Mouse (Mus musculus): ENCODE results near the gene Rabac1.

Gene Rabac1

DNA sequence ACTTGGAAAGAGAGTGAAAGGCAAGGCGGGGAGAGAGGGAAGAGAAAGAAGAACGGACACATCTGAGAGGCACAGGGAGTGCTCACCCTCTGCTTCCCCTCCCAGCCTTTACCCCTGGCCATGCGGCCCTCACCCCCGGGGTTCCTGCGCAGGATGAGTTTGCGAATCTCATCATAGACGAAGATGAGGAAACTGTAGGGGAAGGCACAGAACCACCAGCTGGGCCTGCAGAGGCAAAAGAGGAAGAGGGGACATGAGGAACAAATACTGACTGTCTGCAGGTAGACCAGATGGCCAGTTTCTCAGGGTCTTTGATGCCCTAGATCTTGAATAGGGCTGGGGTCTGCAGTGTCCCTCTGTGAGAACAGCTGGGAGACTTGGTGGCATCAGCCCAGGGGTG, 6.2 kb upstream of the Rabac1 start:
- DNase-seq = no peak

DNA sequence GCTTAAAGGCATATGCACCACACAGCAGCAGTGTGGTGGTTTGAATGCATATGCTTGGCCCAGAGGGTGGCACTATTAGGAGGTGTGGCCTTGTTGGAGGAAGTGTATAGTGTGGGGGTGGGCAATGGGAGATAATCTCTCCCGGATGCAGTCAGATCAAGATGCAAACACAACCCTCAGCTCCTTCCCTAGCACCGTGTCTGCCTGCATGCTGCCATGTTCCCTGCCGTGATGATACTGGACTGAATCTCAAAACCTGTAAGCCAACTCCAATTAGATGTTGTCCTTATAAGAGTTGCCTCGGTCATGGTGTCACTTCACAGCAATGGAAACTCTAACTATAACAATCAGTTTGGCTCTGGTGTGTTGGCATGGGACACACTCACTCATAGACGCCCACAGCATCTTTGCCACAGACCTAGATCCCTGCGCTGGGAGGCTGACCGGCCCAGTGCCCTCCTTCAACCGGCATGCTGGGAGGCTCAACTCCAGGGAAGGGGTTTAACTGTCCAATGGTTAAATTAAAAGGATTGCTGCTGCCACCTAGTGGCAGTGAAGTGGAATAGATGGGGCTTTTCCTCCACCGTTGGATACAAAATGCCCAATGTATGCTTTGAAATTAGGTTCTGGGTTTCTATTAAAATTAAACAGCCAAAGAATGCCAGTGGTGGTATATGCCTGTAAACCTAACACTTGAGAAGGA, 2.5 kb upstream of the Rabac1 start:
- DNase-seq = peak; percentile 36

DNA sequence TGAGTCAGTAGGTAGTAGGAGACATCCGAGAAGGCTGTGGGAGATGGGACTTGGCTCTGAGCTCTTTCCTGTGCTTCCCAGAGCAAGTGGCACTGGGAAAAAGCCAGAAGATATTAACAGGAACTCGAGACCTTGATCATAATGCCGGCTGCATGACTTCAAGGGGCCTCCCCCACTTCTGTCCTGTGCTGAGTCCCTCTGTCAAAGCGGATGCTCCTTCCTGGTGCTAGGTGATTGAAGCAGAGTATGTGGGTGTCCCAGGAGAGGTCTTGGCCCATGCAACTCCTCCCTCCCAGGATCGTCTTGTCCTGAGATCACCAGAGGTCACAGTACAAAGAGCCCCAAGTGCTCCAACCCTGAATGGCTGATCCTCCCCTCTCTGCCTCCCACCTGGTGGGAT, 1.3 kb upstream of the Rabac1 start:
- DNase-seq = no peak

DNA sequence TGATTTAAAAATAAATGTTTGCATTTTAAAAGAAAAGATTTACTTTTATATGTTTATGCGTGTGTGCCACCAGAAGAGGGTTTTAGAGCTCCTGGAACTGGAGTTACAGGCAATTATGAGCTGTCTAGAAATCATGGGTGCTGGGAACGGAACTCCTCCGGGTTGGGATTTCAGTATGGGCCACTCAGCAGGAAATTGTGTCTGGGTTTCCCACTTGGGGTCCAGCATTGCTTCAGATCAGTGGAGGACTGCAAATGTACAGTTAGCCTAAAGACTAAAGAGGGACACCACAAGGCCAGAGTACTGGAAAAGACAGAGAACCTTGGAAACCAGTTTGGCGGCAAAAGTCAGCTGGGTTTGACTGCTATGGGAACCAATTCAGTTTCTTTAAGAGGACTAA, 654 bp upstream of the Rabac1 start:
- DNase-seq = no peak

DNA sequence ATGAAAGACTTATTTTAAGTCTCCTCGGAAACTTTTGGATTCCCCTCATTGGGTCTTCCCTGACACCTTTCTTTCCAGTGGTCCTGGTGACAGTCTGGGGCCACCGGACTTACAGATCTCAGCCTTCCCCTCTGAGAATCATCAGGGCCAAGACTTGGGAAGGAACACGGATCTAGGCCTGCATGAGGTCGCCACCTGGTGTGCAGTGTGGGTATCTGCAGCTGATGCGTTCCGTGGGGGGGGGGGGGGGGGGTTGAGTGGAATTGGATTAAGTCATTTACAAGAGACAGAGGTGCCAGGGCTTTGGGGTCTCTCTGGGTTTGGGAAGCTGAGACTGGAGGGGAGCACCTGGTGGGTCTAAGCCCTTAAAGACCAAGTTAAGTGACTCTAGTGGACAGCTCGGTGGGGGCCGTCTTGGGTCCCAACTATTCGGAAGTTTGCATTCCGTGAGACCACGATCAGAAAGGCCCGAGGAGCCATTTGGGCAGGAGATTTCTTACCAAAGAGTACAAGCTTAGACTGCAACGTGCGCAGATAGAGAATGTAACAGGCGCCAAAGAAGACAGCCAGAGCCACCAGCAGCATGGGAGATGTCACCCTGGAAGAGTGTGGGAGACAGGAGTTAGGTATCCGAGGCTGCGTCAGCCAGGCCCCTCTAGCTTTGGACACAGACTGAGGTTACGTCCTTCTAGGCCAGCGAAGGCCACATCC, 1.1 kb downstream of the Rabac1 start:
- peak; percentile 48 for DNase-seq

DNA sequence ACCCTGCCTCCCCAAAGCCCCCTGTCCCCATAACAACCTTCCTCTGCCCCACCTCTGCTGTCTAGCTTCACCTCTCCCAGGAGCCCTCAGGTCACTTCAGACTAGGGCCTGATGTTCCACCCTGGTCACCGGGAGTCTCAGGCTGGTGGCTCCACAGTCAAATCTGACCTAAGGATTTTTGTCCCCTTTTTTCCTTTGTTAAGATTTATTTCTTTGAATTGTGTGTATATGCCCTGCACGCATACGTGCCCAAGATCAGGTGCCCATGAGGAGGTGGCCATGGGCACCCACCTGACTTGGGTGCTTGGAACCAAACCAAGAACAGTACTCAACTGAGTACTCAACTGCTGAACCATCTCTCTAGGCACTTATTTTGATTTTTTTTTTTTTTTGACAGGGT, 2.2 kb downstream of the Rabac1 start:
- no peak for DNase-seq

DNA sequence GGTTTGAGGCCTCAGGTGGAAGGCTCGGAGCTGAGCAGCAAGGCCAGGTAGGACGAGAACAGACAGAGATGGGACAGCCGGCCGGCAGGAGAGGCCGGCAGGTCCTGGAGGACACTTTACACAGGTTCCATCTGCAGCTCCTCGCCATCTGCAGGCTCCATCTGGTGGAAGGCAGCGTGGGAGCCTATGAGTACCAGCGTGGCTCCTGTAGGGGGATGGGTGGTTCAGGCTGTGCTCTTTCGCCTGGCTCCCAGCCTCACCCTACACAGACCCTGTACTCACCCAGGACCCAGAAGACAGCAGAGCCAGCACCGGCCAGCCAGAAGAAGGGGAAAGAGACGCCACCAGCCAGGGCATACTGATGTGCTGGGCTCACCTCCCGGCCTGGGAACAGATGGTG, 2.7 kb downstream of the Rabac1 start:
- no peak for DNase-seq

DNA sequence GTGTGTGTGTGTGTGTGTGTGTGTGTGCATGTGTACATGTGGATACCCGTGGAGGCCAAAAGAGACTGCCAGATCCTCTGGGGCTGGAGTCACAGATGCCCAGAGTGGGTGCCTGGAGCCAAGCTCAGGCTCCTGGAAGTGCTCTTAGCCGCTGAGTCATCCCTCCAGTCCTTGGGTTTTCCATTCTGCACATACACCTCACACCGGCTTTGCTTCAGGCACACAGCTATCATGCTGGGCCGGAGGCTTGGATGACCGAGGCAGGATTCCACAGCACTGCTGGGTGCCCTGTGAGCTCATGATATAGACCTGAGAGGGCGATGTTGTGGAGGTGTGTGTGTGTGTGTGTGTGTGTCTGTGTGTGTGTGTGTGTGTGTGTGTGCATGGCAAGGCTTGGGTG, 4.1 kb downstream of the Rabac1 start:
- no peak for DNase-seq

DNA sequence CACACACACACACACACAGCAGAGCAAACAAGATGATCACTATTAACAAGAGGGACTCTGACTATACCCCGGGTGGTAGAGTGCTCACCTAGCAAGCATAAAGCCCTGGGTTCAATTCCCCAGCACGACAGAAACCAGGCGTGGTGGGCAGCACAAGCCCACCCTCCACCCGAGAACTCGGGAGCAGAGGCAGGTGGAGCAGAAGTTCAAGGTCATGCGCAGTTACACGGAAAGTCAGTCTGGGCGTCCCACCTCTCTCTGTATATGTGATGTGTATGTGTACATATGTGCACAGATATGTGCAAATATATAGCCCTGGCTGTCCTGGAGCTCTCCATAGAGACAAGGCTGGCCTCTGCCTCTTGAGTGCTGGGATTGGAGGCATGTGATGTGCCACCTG, 4.6 kb downstream of the Rabac1 start:
- DNase-seq = no peak

DNA sequence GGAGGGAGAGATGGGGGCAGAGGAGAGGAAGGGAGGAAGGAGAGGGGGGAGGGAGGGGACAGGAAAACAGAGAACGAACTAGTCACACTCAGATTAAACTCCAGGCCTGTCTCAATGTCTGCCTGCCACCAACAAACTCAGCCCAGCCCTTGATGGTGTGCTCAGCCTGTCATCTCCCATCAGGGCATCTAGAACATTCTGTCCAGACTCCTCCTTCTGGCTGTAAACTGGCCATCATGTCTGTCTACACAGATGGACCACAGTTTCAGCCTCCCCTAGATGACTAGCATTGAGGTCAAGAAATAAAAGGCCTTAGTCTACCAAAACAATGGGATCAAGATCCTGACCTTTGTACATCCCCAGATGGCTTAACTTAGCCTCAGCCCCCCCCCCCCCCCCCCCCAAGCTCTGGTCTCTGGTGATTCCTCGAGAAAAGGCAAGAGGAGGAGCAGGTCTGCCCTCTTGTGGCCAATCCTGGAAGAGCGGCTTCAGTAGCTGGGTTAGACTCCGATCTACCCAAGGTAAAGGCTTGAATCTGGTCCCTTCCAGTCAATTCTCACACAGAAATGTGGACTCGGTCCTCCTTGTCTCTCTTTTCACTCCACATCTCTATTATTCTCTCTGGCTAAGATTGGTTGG, 7.5 kb downstream of the Rabac1 start:
- DNase-seq = peak; percentile 87

DNA sequence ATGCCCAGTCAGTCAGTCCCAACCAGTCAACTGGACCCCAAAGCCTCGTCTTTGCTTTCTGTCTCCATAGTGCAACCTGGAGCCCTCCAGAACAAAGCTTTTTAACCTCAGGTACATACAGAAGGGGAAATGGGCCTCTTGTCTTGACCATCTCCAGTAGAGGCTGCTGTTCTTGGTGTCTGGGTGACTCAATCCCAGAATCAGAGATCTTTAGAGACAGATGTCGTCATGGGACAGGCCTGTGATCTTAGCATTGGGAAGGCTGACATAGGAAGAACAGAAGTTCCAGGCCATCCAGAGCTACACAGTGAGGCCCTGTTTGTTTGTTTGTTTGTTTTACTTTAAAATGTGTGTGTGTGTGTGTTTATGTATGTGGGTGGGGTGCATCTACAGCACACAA, 8.3 kb downstream of the Rabac1 start:
- DNase-seq = no peak

DNA sequence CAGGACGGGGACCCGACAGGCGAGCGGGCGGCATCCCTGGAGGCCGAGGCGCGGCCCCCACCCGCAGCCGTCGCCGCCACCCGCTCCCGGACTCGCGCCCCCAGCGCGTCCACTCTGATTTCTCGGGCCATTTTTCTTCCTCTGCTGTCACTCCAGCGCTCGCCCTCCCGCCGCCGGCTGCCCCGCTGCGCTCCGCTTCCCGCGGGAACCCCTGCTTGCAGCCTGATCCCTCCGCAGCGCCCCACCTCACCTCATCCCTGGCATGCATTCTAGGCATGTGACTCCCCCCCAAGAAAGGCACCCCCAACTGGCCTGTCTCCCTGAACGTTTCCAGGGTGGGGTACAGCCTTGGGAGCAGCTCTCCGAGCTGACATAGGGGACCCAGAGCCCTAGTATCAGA, 17.3 kb downstream of the Rabac1 start:
- no peak for DNase-seq

DNA sequence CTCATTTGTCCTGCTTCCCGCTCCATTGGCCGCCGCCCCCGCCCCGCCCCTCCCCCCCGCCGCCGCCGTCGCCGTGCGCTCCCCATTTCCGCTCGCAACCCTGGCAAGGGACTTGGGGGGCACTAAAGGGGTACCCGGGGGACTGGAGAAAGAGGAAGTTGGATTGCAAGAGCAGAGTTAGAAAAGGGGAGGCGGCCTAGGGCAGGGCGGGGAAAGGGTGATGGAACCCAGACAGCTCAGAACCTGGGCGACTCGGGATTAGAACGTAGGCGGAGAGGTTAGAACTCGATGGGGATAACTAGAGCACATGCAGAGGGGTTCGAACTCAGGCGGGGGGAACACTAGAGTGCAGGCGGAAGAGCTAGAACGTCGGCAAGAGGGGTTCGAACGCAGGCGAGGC, 18.1 kb downstream of the Rabac1 start:
- DNase-seq = no peak

DNA sequence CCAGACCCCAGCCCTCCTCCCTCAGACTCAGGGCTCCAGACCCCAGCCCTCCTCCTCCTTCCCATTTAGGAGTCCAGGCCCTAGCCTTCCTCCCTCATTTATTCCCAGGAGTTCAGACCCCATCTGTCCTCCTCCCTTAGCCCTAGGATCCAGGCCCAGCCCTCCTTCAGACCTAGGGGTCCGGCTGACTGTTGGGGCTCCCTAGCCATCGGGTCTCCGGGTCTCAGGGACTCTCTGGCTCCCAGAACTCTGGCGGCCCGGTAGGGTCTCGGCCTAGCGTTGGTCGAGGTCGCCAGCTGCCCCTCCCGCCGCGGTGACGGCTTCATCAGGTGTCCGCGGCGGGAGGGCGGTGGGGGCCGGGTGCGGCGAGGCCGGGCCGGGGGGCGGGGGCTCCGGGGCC, 18.6 kb downstream of the Rabac1 start:
- no peak for DNase-seq

DNA sequence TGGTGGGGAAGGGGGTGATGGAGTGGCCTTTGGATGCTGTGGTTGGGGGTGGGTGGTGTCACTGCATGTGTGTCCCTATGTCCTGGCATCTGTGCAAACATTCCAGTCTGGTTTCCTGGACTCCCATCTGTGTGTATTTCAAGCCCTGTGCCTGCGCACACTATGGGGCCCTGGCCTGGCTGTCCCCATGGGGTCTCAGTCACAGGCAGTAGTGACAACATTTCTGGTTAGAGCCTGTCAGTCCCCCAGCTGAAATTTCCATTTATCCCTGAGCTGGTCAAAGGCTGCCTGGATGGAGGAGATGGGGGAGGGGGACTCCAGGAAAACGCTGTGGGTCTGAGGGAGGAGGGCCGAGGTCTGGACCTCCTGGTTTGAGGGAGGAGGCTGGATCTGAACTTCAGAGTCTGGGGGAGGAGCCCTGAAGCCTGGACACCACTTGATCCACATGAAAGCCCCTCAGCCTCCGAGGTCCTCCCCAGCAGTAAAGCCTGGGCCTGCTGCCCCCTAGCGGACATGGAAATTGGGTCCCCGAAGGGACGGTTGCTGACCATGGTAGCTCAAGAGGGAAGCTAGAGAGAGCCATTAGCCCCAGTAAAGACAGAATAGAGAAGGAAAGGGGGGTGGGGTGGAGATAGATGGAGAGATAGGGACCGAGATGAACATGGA, 22.5 kb downstream of the Rabac1 start:
- DNase-seq = peak; percentile 75

DNA sequence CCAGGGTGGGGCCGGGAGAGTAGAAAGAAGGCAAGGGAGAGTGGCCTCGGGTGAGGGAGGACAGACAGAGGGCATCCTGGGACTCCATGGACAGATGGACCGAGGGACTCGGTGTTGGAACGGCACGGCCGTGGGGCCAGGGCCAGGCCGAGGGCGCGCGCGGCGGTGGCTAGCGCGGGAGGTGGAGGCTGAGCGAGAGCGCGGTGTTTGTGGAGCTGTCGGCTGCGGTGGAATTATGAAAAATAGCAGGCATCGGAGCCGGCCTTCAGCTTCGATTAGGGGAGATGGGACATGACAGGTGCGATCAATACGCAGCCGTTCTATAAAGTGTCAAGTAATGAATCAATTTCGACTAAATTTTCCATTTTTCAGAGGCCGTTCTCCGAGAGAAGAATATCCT, 23.8 kb downstream of the Rabac1 start:
- no peak for DNase-seq

DNA sequence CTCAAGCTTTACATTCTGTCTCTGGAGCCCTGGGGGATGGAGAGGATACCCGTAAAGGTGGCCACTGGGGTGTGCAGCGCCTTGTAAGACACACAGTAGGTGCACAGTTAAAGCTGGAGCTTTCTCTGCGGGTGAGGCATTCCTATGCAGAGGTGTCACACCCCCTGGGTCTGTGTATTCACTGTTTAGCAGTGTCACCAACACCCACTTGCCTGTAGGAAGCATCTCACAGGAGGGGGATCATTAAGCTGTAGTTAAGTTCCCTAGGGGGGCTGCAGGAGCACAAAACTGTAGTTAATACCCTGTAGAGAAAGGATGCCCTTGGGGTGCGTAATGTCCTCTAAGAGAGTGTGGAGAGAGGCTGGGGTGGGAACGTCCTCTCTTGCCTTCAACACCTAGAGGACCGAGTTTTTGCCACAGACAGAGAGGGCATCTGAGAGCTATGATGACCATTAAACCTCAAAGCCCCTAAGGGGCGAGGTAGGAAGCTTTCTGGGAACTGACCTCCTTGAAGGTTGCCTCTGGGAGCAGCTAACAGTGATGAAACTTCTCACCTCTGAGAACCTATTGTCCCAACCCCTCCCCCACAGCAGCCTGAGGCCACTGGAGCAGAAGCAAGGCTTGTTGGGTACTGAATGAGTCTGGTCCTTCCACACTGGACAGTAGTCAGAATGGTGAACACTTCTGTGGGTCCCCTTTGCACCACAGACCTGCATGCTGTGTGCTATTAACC, 25.1 kb downstream of the Rabac1 start:
- DNase-seq = no peak

DNA sequence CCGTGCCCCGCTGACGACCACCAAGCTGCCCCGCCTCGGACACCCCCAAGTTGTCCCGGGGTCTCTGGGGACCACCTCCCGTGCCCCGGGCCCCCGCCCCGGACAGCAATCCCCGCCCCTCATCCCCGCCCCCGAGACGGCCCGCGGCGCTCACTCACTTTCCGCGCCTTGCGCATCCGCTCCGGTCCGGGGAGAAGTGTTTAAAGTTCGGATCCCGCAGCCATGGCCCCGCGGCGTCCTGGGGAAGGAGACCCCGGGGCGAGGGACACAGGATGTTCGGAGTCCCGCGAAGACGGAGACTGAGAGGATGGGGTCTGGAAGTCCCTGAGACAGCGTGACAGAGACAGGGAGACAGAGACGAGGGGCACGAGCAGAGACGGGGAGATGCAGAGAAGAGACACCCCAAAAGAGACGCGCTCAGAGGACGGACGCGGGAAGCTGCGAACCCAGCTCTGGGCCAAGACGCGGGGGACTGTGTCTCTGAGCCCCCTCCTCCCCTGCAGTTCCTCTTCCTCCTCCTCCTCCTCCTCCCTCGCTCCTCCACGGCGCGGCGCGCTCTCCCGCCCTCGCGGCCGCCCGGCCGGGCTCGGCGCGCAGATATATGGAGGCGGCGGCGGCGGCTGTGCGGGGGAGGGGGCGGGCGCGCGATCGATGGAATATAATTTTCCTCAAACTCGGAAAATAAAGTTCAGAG, 28.1 kb downstream of the Rabac1 start, which contains the start of gene Gm4881:
TSS of gene Gm4881 (minus strand) at position 238 of the 694 bp plus-strand sequence.
- DNase-seq = no peak

DNA sequence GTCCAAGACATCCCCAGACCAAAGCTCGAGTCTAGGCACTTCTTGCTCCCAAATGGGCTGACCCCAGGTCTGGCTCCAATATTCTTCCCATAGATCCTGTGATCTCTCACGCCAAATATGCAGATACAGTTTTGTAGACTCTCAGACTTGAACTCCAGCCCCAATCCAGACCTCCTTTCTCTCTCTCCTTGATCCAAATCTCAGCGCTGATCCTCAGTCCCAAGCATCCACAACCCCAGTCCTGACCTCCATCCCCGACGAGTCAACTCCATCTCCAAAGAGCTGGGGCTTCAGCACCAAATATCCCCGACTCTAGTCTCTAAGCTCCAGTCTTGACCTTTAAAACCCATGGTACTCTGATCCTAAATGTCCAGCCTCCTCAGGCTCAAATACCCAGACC, 28.9 kb downstream of the Rabac1 start:
- DNase-seq = no peak

DNA sequence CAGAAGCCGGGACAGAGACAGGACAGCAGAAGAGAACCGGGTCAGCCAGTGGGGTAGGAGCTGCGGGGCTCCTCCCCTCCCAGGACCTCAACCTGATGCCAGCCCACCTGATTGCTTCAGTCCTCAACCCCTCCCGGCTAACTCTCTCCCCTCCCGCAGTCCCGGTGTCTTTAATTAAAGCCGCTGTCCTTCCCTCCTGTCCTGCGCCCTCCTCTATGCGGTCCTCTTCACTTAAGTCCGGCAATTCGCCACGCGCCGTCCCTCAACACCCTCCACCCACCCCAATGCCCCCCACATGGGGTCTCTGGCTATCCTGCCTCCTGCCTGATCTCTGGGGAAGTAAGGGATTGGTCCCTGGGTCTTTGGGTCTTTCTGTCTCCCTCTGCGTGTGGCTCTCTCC, 40.9 kb downstream of the Rabac1 start:
- no peak for DNase-seq

DNA sequence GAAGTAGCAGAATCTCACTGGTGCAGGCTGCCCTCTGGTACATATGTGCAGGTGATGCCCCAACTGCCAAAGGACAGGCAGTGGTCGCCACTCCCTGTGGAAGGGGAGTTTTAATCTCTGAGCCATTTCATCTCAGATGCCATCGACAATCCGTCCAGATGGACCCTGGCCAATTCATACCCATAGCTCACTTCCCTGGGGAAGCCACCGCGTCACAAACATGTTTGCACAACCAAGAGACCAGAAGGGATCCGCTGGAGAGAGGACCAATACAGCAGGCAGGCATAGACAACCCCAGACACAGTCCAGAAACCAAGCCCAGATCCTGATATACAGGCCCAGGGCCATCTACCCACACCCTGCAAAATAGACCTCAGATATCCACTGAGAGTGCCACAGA, 42.1 kb downstream of the Rabac1 start:
- no peak for DNase-seq

Measured in kidney, postnatal 14 days (tissue).